Mouse (Mus musculus): Measurements from ENCODE around the gene Teddm2. TPM values are rescaled to one million over a fixed set of nuclear protein-coding genes. Genes with fewer than 3 reads are reported as not detected.

Teddm2 gene
- total and polyA plus RNA-seq, 3 experiments, result 0.08 to 0.22 TPM; not detected in 1

- TF ChIP-seq HCFC1 (IDR thresholded peaks at IDR 0.05; ENCODE audit: low read depth, low read length) (no peak), ZKSCAN1 (IDR thresholded peaks at IDR 0.05; ENCODE audit: low read depth, low read length) (no peak)
These were observed 64.0 kb downstream of the Teddm2 start (continued) for GRCm38 (mm10) chr1:153836036-153836435.

- no peaks in the 10 kb centered on the region for H3K4me1 ChIP-seq (ENCODE audit: control insufficient read depth in 1 of 2, insufficient read depth in 2 of 2, low read length in 2 of 2)
- TF ChIP-seq MAZ (IDR thresholded peaks at IDR 0.05; ENCODE audit: low read depth, low read length), result no peak
- no peak for TF ChIP-seq TBP (IDR thresholded peaks at IDR 0.05; ENCODE audit: low read depth, low read length)
- no peak for TF ChIP-seq RAD21 (IDR thresholded peaks at IDR 0.05; ENCODE audit: low read depth, low read length)
- TF ChIP-seq MXI1 (IDR thresholded peaks at IDR 0.05; ENCODE audit: low read depth, low read length), result no peak
- TF ChIP-seq MYC (IDR thresholded peaks at IDR 0.05; ENCODE audit: low read depth, low read length), result no peak
- no peak for TF ChIP-seq GABPA (IDR thresholded peaks at IDR 0.05; ENCODE audit: low read depth, low read length)
- TF ChIP-seq ZNF384 (IDR thresholded peaks at IDR 0.05; ENCODE audit: low read depth, low read length), result no peak
- no peaks in the 10 kb centered on the region for H3K36me3 ChIP-seq (ENCODE audit: control insufficient read depth in 1 of 2, insufficient read depth in 2 of 2, low read length in 2 of 2)
These were observed 69.3 kb downstream of the Teddm2 start for GRCm38 (mm10) chr1:153830746-153831145.

DNA sequence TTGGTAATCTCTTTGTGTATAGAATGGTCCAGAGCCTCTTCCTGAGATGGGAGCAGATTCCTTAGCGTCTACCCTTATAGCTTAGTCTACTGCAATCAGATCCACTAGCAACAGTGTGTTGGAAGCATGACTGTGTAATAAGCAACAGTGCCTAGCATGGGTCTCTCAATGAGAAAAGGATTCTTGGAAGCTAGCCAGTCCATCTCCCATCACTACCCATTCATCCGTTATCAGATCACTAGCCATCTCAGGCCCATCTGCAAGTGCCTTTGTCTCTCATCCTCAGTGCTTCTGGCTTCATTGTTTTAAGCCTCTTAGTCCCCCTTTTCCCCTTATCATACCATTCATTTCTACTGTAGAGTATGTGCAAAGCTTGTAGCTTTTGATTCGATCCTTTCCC, 79.8 kb downstream of the Teddm2 start:
- Histone ChIP-seq H3K36me3 (ENCODE audit: control insufficient read depth in 1 of 2, insufficient read depth in 2 of 2, low read length in 2 of 2) (no peaks in the 10 kb centered on the region), H3K27ac (ENCODE audit: control insufficient read depth, low read depth, low read length) (no peak overlapping the region), H3K9me3 (replicated peaks; ENCODE audit: insufficient read depth, low read length) (no peaks in the 10 kb centered on the region), H3K79me2 (ENCODE audit: control insufficient read depth, insufficient read depth, low read length, poor library complexity) (no peaks in the 10 kb centered on the region), H3K9ac (ENCODE audit: control insufficient read depth, low read depth, low read length, poor library complexity, severe bottlenecking) (no peak overlapping the region), H3K4me1 (ENCODE audit: control insufficient read depth in 1 of 2, insufficient read depth in 2 of 2, low read length in 2 of 2) (no peaks in the 10 kb centered on the region), H3K4me3 (ENCODE audit: control insufficient read depth in 1 of 2, insufficient read depth in 1 of 2, low read depth in 2 of 2, low read length in 2 of 2) (no peak overlapping the region), H3K27me3 (ENCODE audit: control insufficient read depth in 1 of 2, insufficient read depth in 2 of 2, low read length in 2 of 2) (no peaks in the 10 kb centered on the region)
- DNase-seq (ENCODE audit: low read depth, low spot score), result no peak
- TF ChIP-seq MAX (IDR thresholded peaks at IDR 0.05; ENCODE audit: low read length), result no peak
- TF ChIP-seq USF1 (IDR thresholded peaks at IDR 0.05; ENCODE audit: low read depth, low read length), result no peak
- TF ChIP-seq ZMIZ1 (IDR thresholded peaks at IDR 0.05; ENCODE audit: low read depth, low read length), result no peak
- TF ChIP-seq ETS1 (IDR thresholded peaks at IDR 0.05; ENCODE audit: low read depth, low read length), result no peak
- no peak for TF ChIP-seq MAFK (IDR thresholded peaks at IDR 0.05; ENCODE audit: borderline replicate concordance, low read depth, low read length)
- TF ChIP-seq MEF2A (IDR thresholded peaks at IDR 0.05; ENCODE audit: extremely low read depth, insufficient replicate concordance, low read depth, low read length, poor library complexity, severe bottlenecking), result no peak
- no peak for TF ChIP-seq ZKSCAN1 (IDR thresholded peaks at IDR 0.05; ENCODE audit: low read depth, low read length)
- no peak for TF ChIP-seq JUND (IDR thresholded peaks at IDR 0.05; ENCODE audit: low read depth, low read length)
- TF ChIP-seq POLR2AphosphoS5 (IDR thresholded peaks at IDR 0.05; ENCODE audit: borderline replicate concordance, low read depth, low read length), result no peak
- no peak for TF ChIP-seq HCFC1 (IDR thresholded peaks at IDR 0.05; ENCODE audit: low read depth, low read length)
- no peak for TF ChIP-seq MAZ (IDR thresholded peaks at IDR 0.05; ENCODE audit: low read depth, low read length)
- TF ChIP-seq UBTF (IDR thresholded peaks at IDR 0.05; ENCODE audit: borderline replicate concordance, insufficient read depth, low read depth, low read length), result no peak
- no peak for TF ChIP-seq CHD2 (IDR thresholded peaks at IDR 0.05; ENCODE audit: low read length)
- TF ChIP-seq CHD1 (IDR thresholded peaks at IDR 0.05; ENCODE audit: low read depth, low read length), result no peak
- no peak for TF ChIP-seq ZC3H11A (IDR thresholded peaks at IDR 0.05; ENCODE audit: low read depth, low read length)
- no peak for TF ChIP-seq POLR2AphosphoS2 (IDR thresholded peaks at IDR 0.05; ENCODE audit: low read length)
- TF ChIP-seq KAT2A (conservative IDR thresholded peaks at IDR 0.05; ENCODE audit: low read depth, low read length), result no peak
- no peak for TF ChIP-seq E2F4 (IDR thresholded peaks at IDR 0.05; ENCODE audit: borderline replicate concordance, low read depth, low read length)
- no peak for TF ChIP-seq GATA1 (IDR thresholded peaks at IDR 0.05; ENCODE audit: low read depth, low read length)
- TF ChIP-seq GABPA (IDR thresholded peaks at IDR 0.05; ENCODE audit: low read depth, low read length), result no peak

More at GRCm38 (mm10) chr1:153830746-153831145, 69.3 kb downstream of the Teddm2 start:
- Histone ChIP-seq H3K27me3 (ENCODE audit: control insufficient read depth in 1 of 2, insufficient read depth in 2 of 2, low read length in 2 of 2) (no peaks in the 10 kb centered on the region), H3K9ac (ENCODE audit: control insufficient read depth, low read depth, low read length, poor library complexity, severe bottlenecking) (no peak overlapping the region), H3K4me3 (ENCODE audit: control insufficient read depth in 1 of 2, insufficient read depth in 1 of 2, low read depth in 2 of 2, low read length in 2 of 2) (no peak overlapping the region), H3K9me3 (replicated peaks; ENCODE audit: insufficient read depth, low read length) (no peaks in the 10 kb centered on the region), H3K27ac (ENCODE audit: control insufficient read depth, low read depth, low read length) (no peak overlapping the region), H3K79me2 (ENCODE audit: control insufficient read depth, insufficient read depth, low read length, poor library complexity) (no peaks in the 10 kb centered on the region)
- DNase-seq (ENCODE audit: low read depth, low spot score), result no peak

Data from MEL (cell line).